Mouse (Mus musculus): ENCODE results near the gene Ogfod1.

DNA sequence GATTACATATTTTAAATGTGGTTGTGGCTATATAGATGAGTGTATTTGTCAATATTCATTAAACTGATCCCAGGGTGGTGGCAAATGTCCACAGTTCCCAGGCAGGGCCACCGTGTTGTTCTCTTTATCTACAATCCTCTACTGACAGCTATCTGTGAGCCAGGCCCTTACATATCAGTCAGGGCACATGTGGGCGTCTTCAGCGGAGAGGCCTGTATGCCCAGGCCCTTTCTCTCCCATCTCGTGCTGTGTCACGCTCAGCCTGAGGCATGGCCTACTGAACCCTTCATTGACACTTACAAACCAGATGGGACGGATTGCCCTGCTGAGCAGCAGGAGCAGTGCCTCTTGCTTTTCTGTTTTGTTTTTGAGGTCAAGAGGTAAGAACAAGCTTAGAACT, 72.4 kb downstream of the Ogfod1 start:
- TF ChIP-seq TAL1 (IDR thresholded peaks at IDR 0.05; ENCODE audit: low read length) (peak; percentile 80), GATA1 (IDR thresholded peaks at IDR 0.05; ENCODE audit: low read length) (peak; percentile 80)
